Mouse (Mus musculus) liver, postnatal 0 days (tissue): ENCODE measurements around the gene Nsmf.

ENCODE experiments used
- CTCF ChIP-seq: sonication (generic); IDR thresholded peaks from 2 replicates; pipeline ENCODE4 v1.5.1; 2016; ENCODE audit warnings: antibody characterized with exemption, low read depth
- EP300 ChIP-seq: IDR thresholded peaks from 2 replicates; pipeline ENCODE4 v1.6.1; 2016; ENCODE audit warnings: antibody characterized with exemption, low read depth, mild to moderate bottlenecking

- no peak for TF ChIP-seq EP300
- TF ChIP-seq CTCF: no peak
Measured at GRCm38 (mm10) chr2:25055409-25056155, 1.4 kb downstream of the Nsmf start.
